Mouse (Mus musculus): ENCODE measurements around the gene Raf1. TPM values are rescaled to one million over a fixed set of nuclear protein-coding genes. Genes with fewer than 3 reads are reported as not detected.

The Raf1 gene
- polyA plus RNA-seq, 1 experiment from 2014 or later, result 114 TPM

- no peaks in the 10 kb centered on the region for H3K27me3 ChIP-seq (ENCODE audit: low read depth, poor library complexity, severe bottlenecking)
- H3K9me3 ChIP-seq (replicated peaks), result no peaks in the 10 kb centered on the region
- H3K4me3 ChIP-seq, result no peak overlapping the region
- peaks cover 90% of the 10 kb centered on the region for H3K36me3 ChIP-seq
- no peaks in the 10 kb centered on the region for H3K4me1 ChIP-seq
- 91% methylated on average over 7 of the region's 7 CpGs for WGBS
- DNase-seq (ENCODE audit: low spot score), result no peak
- H3K27ac ChIP-seq (replicated peaks), result no peak overlapping the region
These were observed 102.3 kb downstream of the Raf1 start for GRCm38 (mm10) chr6:115574171-115574570.

Other genes with a start within 250 kb of the Raf1 start
- gene Tsen2, start 132.0 kb downstream of the Raf1 start, polyA plus RNA-seq (2016; fragmentation: Nextera tagmentation; extraction: Ambion mirVana), result 36.0 and 37.5 TPM in 2 replicates
- 0.10 and 0.15 TPM in 2 replicates for gene Mkrn2os, start 84.1 kb downstream of the Raf1 start, polyA plus RNA-seq (2016; fragmentation: Nextera tagmentation; extraction: Ambion mirVana)
- 25.7 and 30.0 TPM in 2 replicates for gene Mkrn2, start 74.7 kb downstream of the Raf1 start, polyA plus RNA-seq (2016; fragmentation: Nextera tagmentation; extraction: Ambion mirVana)
- gene Tmem40, start 85.8 kb upstream of the Raf1 start, polyA plus RNA-seq (2016; fragmentation: Nextera tagmentation; extraction: Ambion mirVana), result 1.6 and 1.9 TPM in 2 replicates
- 56.3 and 57.3 TPM in 2 replicates for gene Cand2, start 97.9 kb upstream of the Raf1 start, polyA plus RNA-seq (2016; fragmentation: Nextera tagmentation; extraction: Ambion mirVana)
- 1,558 and 1,869 TPM in 2 replicates for gene Rpl32, start 132.1 kb upstream of the Raf1 start, polyA plus RNA-seq (2016; fragmentation: Nextera tagmentation; extraction: Ambion mirVana)
- gene Efcab12, start 161.8 kb upstream of the Raf1 start, polyA plus RNA-seq (2016; fragmentation: Nextera tagmentation; extraction: Ambion mirVana), result 1.7 and 2.2 TPM in 2 replicates
- 29.6 and 32.3 TPM in 2 replicates for gene Mbd4, start 176.7 kb upstream of the Raf1 start, polyA plus RNA-seq (2016; fragmentation: Nextera tagmentation; extraction: Ambion mirVana)
- 26.8 and 29.6 TPM in 2 replicates for gene Ift122, start 176.8 kb upstream of the Raf1 start, polyA plus RNA-seq (2016; fragmentation: Nextera tagmentation; extraction: Ambion mirVana)